Mouse (Mus musculus) cerebellum, adult 2 months (tissue): ENCODE measurements around the gene Klhl29.

ENCODE experiments used
- CTCF ChIP-seq: fragments of 200-500 bp; IDR thresholded peaks from 2 replicates; pipeline ENCODE4 v1.5.1; 2011; ENCODE audit warnings: low read depth, mild to moderate bottlenecking, control low read depth, low read length, moderate library complexity, borderline replicate concordance; ENCODE audit not compliant: insufficient read depth
- POLR2A ChIP-seq: fragments of 200-500 bp; IDR thresholded peaks from 2 replicates; pipeline ENCODE4 v1.6.1; 2011; ENCODE audit warnings: low read length, control low read depth, borderline replicate concordance; ENCODE audit not compliant: insufficient read depth

DNA sequence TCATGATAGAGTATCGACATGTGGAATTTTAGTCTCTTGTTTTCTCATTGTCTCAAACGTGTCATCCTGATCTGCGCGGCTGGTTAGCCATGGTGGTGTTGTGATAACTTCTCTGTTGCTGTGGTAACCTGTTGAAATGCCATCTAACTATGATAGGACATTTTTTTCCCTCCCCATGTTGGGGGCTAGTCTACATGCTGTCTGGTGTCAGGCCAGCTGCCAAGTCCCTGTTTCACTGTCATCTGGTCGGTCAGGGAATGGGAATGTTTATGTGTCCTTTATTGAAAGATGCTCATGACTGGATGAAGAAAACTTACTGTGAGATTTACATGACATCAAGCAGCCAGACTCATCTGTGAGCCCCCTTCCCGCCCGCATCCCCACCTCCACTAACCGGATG, 31.7 kb upstream of the Klhl29 start:
- TF ChIP-seq CTCF = no peak
- no peak for TF ChIP-seq POLR2A
